Mouse (Mus musculus): ENCODE measurements at regions not wholly inside any gene's neighbourhood (a gene's known extent, or its start where the extent isn't known, plus 50 kb on each side); places are given as distances from the start of the nearest gene placed in this dataset.

- Histone ChIP-seq H3K27ac (ENCODE audit: low read depth, low read length) (no peak overlapping the region), H3K27me3 (ENCODE audit: control insufficient read depth, insufficient read depth, low read length) (no peaks in the 10 kb centered on the region), H3K4me3 (ENCODE audit: low read depth, low read length) (no peak overlapping the region), H3K4me2 (ENCODE audit: low read depth, low read length, severe bottlenecking) (no peak overlapping the region), H3K4me1 (replicated peaks; ENCODE audit: control insufficient read depth, insufficient read depth, low read length) (no peaks in the 10 kb centered on the region), H3K36me3 (ENCODE audit: control insufficient read depth, insufficient read depth, low read length) (no peaks in the 10 kb centered on the region), H3K9me3 (ENCODE audit: control insufficient read depth, low read length) (no peaks in the 10 kb centered on the region), H3K9ac (ENCODE audit: low read length) (no peak overlapping the region)
- ATAC-seq (replicated peaks; ENCODE audit: low FRiP score) (no peak), DNase-seq (ENCODE audit: low spot score) (no peak)
- WGBS: 76% methylated on average over 10 of the region's 10 CpGs
Measured at GRCm38 (mm10) chr7:130014609-130015008, 422.9 kb downstream of the Wdr11 start.

GRCm38 (mm10) chr7:130015375-130016014, 423.8 kb downstream of the Wdr11 start:
- Histone ChIP-seq H3K9me3 (ENCODE audit: control insufficient read depth, low read length) (no peaks in the 10 kb centered on the region), H3K4me1 (replicated peaks; ENCODE audit: control insufficient read depth, insufficient read depth, low read length) (no peaks in the 10 kb centered on the region), H3K27ac (ENCODE audit: low read depth, low read length) (no peak overlapping the region), H3K4me2 (ENCODE audit: low read depth, low read length, severe bottlenecking) (no peak overlapping the region), H3K27me3 (ENCODE audit: control insufficient read depth, insufficient read depth, low read length) (no peaks in the 10 kb centered on the region), H3K4me3 (ENCODE audit: low read depth, low read length) (no peak overlapping the region), H3K36me3 (ENCODE audit: control insufficient read depth, insufficient read depth, low read length) (no peaks in the 10 kb centered on the region), H3K9ac (ENCODE audit: low read length) (no peak overlapping the region)
- DNase-seq (ENCODE audit: low spot score) (no peak), ATAC-seq (replicated peaks; ENCODE audit: low FRiP score) (no peak)
- WGBS: 75% methylated on average over 5 of the region's 5 CpGs

- Histone ChIP-seq H3K4me3 (ENCODE audit: low read depth, low read length) (no peak overlapping the region), H3K9me3 (ENCODE audit: control insufficient read depth, low read length) (no peaks in the 10 kb centered on the region), H3K27me3 (ENCODE audit: control insufficient read depth, insufficient read depth, low read length) (no peaks in the 10 kb centered on the region), H3K4me1 (replicated peaks; ENCODE audit: control insufficient read depth, insufficient read depth, low read length) (no peaks in the 10 kb centered on the region), H3K27ac (ENCODE audit: low read depth, low read length) (no peak overlapping the region), H3K9ac (ENCODE audit: low read length) (no peak overlapping the region), H3K36me3 (ENCODE audit: control insufficient read depth, insufficient read depth, low read length) (no peaks in the 10 kb centered on the region), H3K4me2 (ENCODE audit: low read depth, low read length, severe bottlenecking) (no peak overlapping the region)
- 75% methylated on average over 17 of the region's 17 CpGs for WGBS
- DNase-seq (ENCODE audit: low spot score): no peak
- ATAC-seq (replicated peaks; ENCODE audit: low FRiP score): no peak
Measured at GRCm38 (mm10) chr7:130016015-130016874, 424.6 kb downstream of the Wdr11 start.

GRCm38 (mm10) chr7:130018891-130019290, 427.2 kb downstream of the Wdr11 start:
- WGBS: 71% methylated on average over 4 of the region's 4 CpGs
- Histone ChIP-seq H3K4me1 (replicated peaks; ENCODE audit: control insufficient read depth, insufficient read depth, low read length) (no peaks in the 10 kb centered on the region), H3K27me3 (ENCODE audit: control insufficient read depth, insufficient read depth, low read length) (no peaks in the 10 kb centered on the region), H3K4me3 (ENCODE audit: low read depth, low read length) (no peak overlapping the region), H3K27ac (ENCODE audit: low read depth, low read length) (no peak overlapping the region), H3K9ac (ENCODE audit: low read length) (no peak overlapping the region), H3K36me3 (ENCODE audit: control insufficient read depth, insufficient read depth, low read length) (no peaks in the 10 kb centered on the region), H3K9me3 (ENCODE audit: control insufficient read depth, low read length) (no peaks in the 10 kb centered on the region), H3K4me2 (ENCODE audit: low read depth, low read length, severe bottlenecking) (no peak overlapping the region)
- ATAC-seq (replicated peaks; ENCODE audit: low FRiP score): no peak
- no peak for DNase-seq (ENCODE audit: low spot score)

- Histone ChIP-seq H3K36me3 (ENCODE audit: control insufficient read depth, insufficient read depth, low read length) (no peaks in the 10 kb centered on the region), H3K4me1 (replicated peaks; ENCODE audit: control insufficient read depth, insufficient read depth, low read length) (no peaks in the 10 kb centered on the region), H3K4me3 (ENCODE audit: low read depth, low read length) (no peak overlapping the region), H3K27me3 (ENCODE audit: control insufficient read depth, insufficient read depth, low read length) (no peaks in the 10 kb centered on the region), H3K27ac (ENCODE audit: low read depth, low read length) (no peak overlapping the region), H3K4me2 (ENCODE audit: low read depth, low read length, severe bottlenecking) (no peak overlapping the region), H3K9ac (ENCODE audit: low read length) (no peak overlapping the region), H3K9me3 (ENCODE audit: control insufficient read depth, low read length) (no peaks in the 10 kb centered on the region)
- DNase-seq (ENCODE audit: low spot score) (no peak), ATAC-seq (replicated peaks; ENCODE audit: low FRiP score) (no peak)
Measured at GRCm38 (mm10) chr7:130028945-130029344, 437.3 kb downstream of the Wdr11 start.

GRCm38 (mm10) chr7:130030711-130031110, 439.0 kb downstream of the Wdr11 start:
- 95% methylated on average over 4 of the region's 4 CpGs for WGBS
- no peak for DNase-seq (ENCODE audit: low spot score)

GRCm38 (mm10) chr7:130036235-130036634, 444.6 kb downstream of the Wdr11 start:
- no peaks in the 10 kb centered on the region for H3K27me3 ChIP-seq (ENCODE audit: control insufficient read depth, insufficient read depth, low read length)
- no peak overlapping the region for H3K9ac ChIP-seq (ENCODE audit: low read length)
- no peaks in the 10 kb centered on the region for H3K4me1 ChIP-seq (replicated peaks; ENCODE audit: control insufficient read depth, insufficient read depth, low read length)
- no peak for ATAC-seq (replicated peaks; ENCODE audit: low FRiP score)
- H3K4me2 ChIP-seq (ENCODE audit: low read depth, low read length, severe bottlenecking): no peak overlapping the region
- DNase-seq (ENCODE audit: low spot score): no peak
- 28% methylated on average over 5 of the region's 5 CpGs for WGBS
- H3K27ac ChIP-seq (ENCODE audit: low read depth, low read length): no peak overlapping the region
- H3K9me3 ChIP-seq (ENCODE audit: control insufficient read depth, low read length): no peaks in the 10 kb centered on the region
- no peak overlapping the region for H3K4me3 ChIP-seq (ENCODE audit: low read depth, low read length)
- H3K36me3 ChIP-seq (ENCODE audit: control insufficient read depth, insufficient read depth, low read length): no peaks in the 10 kb centered on the region

More at GRCm38 (mm10) chr7:130030711-130031110, 439.0 kb downstream of the Wdr11 start:
- Histone ChIP-seq H3K9ac (ENCODE audit: low read length) (no peak overlapping the region), H3K36me3 (ENCODE audit: control insufficient read depth, insufficient read depth, low read length) (no peaks in the 10 kb centered on the region), H3K4me2 (ENCODE audit: low read depth, low read length, severe bottlenecking) (no peak overlapping the region), H3K27me3 (ENCODE audit: control insufficient read depth, insufficient read depth, low read length) (no peaks in the 10 kb centered on the region), H3K4me3 (ENCODE audit: low read depth, low read length) (no peak overlapping the region), H3K9me3 (ENCODE audit: control insufficient read depth, low read length) (no peaks in the 10 kb centered on the region), H3K4me1 (replicated peaks; ENCODE audit: control insufficient read depth, insufficient read depth, low read length) (no peaks in the 10 kb centered on the region), H3K27ac (ENCODE audit: low read depth, low read length) (no peak overlapping the region)
- ATAC-seq (replicated peaks; ENCODE audit: low FRiP score): no peak

- DNase-seq (ENCODE audit: low spot score): no peak
- Histone ChIP-seq H3K4me1 (replicated peaks; ENCODE audit: control insufficient read depth, insufficient read depth, low read length) (no peaks in the 10 kb centered on the region), H3K9me3 (ENCODE audit: control insufficient read depth, low read length) (no peaks in the 10 kb centered on the region), H3K9ac (ENCODE audit: low read length) (no peak overlapping the region), H3K27me3 (ENCODE audit: control insufficient read depth, insufficient read depth, low read length) (no peaks in the 10 kb centered on the region), H3K4me2 (ENCODE audit: low read depth, low read length, severe bottlenecking) (no peak overlapping the region), H3K27ac (ENCODE audit: low read depth, low read length) (no peak overlapping the region), H3K4me3 (ENCODE audit: low read depth, low read length) (no peak overlapping the region), H3K36me3 (ENCODE audit: control insufficient read depth, insufficient read depth, low read length) (no peaks in the 10 kb centered on the region)
- ATAC-seq (replicated peaks; ENCODE audit: low FRiP score): no peak
- WGBS: 80% methylated on average over 8 of the region's 8 CpGs
Measured at GRCm38 (mm10) chr7:130036845-130037572, 445.3 kb downstream of the Wdr11 start.

Data from forebrain, embryonic 11.5 days (tissue).